Mouse (Mus musculus): ENCODE measurements around the gene Adipoq. TPM values are rescaled to one million over a fixed set of nuclear protein-coding genes. Genes with fewer than 3 reads are reported as not detected.
"Not testable (repeated sequence)": the region's sequence is repeated elsewhere in the genome, so short reads cannot be mapped to it uniquely, and the experiment has no call there.

Adipoq gene
- polyA plus RNA-seq, 1 experiment from 2014 or later, result not detected

DNA sequence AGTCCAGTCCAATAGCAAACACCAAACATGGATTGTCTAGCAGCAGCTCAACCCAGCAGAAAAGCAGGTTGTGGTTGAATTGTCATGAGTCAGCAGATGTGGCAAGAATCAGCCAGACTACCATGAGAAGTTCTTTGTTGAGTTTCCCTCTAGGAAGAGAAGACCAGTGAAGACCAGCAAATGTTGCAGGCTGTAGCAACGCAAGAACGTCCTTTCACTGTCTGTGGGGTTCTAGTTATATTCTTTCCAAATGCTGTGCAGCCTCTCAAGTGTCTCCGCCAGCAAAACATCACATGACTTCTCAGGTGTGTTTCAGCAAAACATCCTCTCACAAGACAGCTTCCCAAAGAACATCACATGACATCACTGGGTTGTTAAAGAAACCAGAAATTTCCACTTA lies 24.5 kb downstream of the Adipoq start:
- Histone ChIP-seq H3K36me3 (no peaks in the 10 kb centered on the region), H3K9ac (no peak overlapping the region), H3K4me3 (no peak overlapping the region), H3K4me2 (no peak overlapping the region), H3K9me3 (replicated peaks) (no peaks in the 10 kb centered on the region; the same call in 1 of the 2 replicates), H3K27me3 (replicated peaks) (no peaks in the 10 kb centered on the region), H3K27ac (no peak overlapping the region), H3K4me1 (peaks cover 4% of the 10 kb centered on the region; the same call in 1 of the 2 replicates)
- WGBS (ENCODE audit: insufficient replicate concordance), result 68% methylated on average over 3 of the region's 3 CpGs
- ATAC-seq, result no peak

- H3K27ac ChIP-seq, result no peak overlapping the region
- H3K9me3 ChIP-seq (replicated peaks), result no peaks in the 10 kb centered on the region; the same call in 1 of the 2 replicates
- H3K4me1 ChIP-seq, result peaks cover 4% of the 10 kb centered on the region; the same call in 1 of the 2 replicates
- no peaks in the 10 kb centered on the region for H3K36me3 ChIP-seq
- H3K9ac ChIP-seq, result no peak overlapping the region
- 73% methylated on average over 5 of the region's 5 CpGs for WGBS (ENCODE audit: insufficient replicate concordance)
- H3K27me3 ChIP-seq (replicated peaks), result no peaks in the 10 kb centered on the region
- ATAC-seq, result no peak
- no peak overlapping the region for H3K4me2 ChIP-seq
- H3K4me3 ChIP-seq, result no peak overlapping the region
These were observed 27.6 kb downstream of the Adipoq start for GRCm38 (mm10) chr16:23173904-23174303.

- no peak overlapping the region for H3K9ac ChIP-seq
- H3K27me3 ChIP-seq (replicated peaks), result no peaks in the 10 kb centered on the region
- H3K4me2 ChIP-seq, result no peak overlapping the region
- peaks cover 4% of the 10 kb centered on the region; the same call in 1 of the 2 replicates for H3K4me1 ChIP-seq
- no peaks in the 10 kb centered on the region for H3K36me3 ChIP-seq
- no peaks in the 10 kb centered on the region; the same call in 1 of the 2 replicates for H3K9me3 ChIP-seq (replicated peaks)
- WGBS (ENCODE audit: insufficient replicate concordance), result 24% methylated on average over 5 of the region's 5 CpGs
- no peak overlapping the region for H3K4me3 ChIP-seq
- H3K27ac ChIP-seq, result no peak overlapping the region
- ATAC-seq, result no peak
These were observed 28.5 kb downstream of the Adipoq start for GRCm38 (mm10) chr16:23174855-23175254.

DNA sequence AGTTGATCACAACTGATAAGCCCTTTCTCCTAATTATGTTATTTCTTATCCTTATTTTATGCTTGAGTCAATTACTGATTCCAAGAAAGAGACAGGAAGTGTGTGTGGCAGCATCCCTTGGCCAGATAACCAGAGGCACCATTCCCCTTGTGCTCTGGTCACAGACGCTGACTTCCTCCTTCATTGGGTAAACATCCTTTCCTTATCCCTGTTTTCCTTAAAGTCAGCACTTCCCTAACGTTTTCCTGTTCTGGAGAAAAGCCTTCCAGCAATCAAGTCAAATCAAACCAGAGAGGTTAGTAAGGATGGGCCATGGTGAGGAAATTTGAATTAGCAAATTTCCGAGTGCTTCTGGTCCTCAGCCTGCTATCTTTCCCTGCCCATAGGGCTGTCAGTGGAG lies 29.6 kb downstream of the Adipoq start:
- Histone ChIP-seq H3K4me1 (peaks cover 4% of the 10 kb centered on the region; the same call in 1 of the 2 replicates), H3K27ac (no peak overlapping the region), H3K4me3 (no peak overlapping the region), H3K9me3 (replicated peaks) (no peaks in the 10 kb centered on the region; the same call in 1 of the 2 replicates), H3K4me2 (no peak overlapping the region), H3K36me3 (no peaks in the 10 kb centered on the region), H3K27me3 (replicated peaks) (no peaks in the 10 kb centered on the region), H3K9ac (no peak overlapping the region)
- no peak for ATAC-seq
- WGBS (ENCODE audit: insufficient replicate concordance), result 10% methylated on average over 3 of the region's 3 CpGs

DNA sequence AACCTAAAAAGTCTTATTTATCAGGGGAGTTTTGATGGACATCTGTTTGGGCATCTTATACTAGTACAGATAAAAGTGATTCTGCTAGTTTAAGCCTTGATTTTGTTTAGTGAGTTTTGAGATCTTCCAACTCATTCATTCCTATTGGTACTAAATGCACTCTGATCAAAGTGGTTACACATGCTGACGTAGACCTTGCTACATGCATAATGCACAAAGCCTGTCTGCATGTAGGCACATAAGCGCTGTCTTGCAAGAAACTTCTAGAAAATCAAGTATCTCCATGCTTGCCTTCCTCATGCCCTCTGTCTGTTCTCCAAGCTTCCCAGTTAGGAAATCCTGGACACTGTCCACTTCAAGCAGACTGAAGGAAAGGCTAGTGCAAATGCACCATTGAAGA lies 31.5 kb downstream of the Adipoq start:
- Histone ChIP-seq H3K4me2 (no peak overlapping the region), H3K9ac (no peak overlapping the region), H3K27me3 (replicated peaks) (no peaks in the 10 kb centered on the region), H3K36me3 (no peaks in the 10 kb centered on the region), H3K4me3 (no peak overlapping the region), H3K27ac (no peak overlapping the region), H3K4me1 (peaks cover 4% of the 10 kb centered on the region; the same call in 1 of the 2 replicates), H3K9me3 (replicated peaks) (no peaks in the 10 kb centered on the region)
- WGBS (ENCODE audit: insufficient replicate concordance), result 76% methylated on average over 2 of the region's 2 CpGs
- ATAC-seq, result no peak

- no peak overlapping the region for H3K4me2 ChIP-seq
- H3K27ac ChIP-seq, result no peak overlapping the region
- H3K9ac ChIP-seq, result no peak overlapping the region
- 77% methylated on average over 5 of the region's 5 CpGs for WGBS (ENCODE audit: insufficient replicate concordance)
- H3K27me3 ChIP-seq (replicated peaks), result no peaks in the 10 kb centered on the region
- H3K9me3 ChIP-seq (replicated peaks), result no peaks in the 10 kb centered on the region
- H3K4me1 ChIP-seq, result peaks cover 4% of the 10 kb centered on the region; the same call in 1 of the 2 replicates
- no peak for ATAC-seq
- no peaks in the 10 kb centered on the region for H3K36me3 ChIP-seq
- no peak overlapping the region for H3K4me3 ChIP-seq
These were observed 32.5 kb downstream of the Adipoq start for GRCm38 (mm10) chr16:23178796-23179195.

DNA sequence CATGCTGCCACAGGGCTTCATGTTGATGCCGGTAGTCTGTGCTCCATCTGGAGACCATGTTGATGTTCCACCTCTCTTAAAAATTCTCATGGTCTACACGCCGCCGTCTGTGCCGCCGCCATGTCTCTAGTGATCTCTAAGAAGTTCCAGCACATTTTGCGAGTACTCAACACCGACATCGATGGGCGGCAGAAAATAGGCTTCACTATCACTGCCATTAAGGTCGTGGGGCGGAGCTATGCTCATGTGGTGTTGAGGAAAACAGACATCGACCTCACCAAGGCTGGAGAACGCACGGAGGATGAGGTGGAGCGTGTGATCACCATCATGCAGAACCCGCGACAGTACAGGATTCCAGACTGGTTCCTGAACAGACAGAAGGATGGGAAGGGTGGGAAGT lies 33.1 kb downstream of the Adipoq start:
- not testable (repeated sequence) for H3K4me2 ChIP-seq

DNA sequence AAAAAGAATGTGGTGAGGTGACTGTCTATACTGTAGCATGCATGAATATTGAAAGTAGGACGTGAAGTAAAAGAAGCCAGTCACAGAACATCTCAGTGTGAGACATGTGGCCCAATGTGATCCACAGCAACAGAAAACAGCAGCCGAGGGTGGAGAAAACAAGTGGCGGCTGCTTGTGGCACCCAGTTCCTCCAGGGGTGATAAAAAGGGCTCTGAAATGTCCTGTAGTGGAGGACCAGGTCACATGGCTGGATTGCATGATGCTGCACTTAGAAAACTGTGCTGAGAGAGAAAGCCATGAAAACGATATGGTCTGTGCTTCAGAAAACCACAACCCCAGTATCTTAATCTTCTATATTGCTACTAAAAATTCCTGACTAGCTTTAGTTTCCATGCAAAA lies 34.7 kb downstream of the Adipoq start:
- H3K9ac ChIP-seq, result no peak overlapping the region
- H3K27ac ChIP-seq, result no peak overlapping the region
- no peaks in the 10 kb centered on the region for H3K27me3 ChIP-seq (replicated peaks)
- H3K36me3 ChIP-seq, result no peaks in the 10 kb centered on the region
- H3K4me3 ChIP-seq, result no peak overlapping the region
- H3K9me3 ChIP-seq (replicated peaks), result no peaks in the 10 kb centered on the region
- no peak overlapping the region for H3K4me2 ChIP-seq
- no peak for ATAC-seq
- WGBS (ENCODE audit: insufficient replicate concordance), result 22% methylated on average over 4 of the region's 4 CpGs
- no peaks in the 10 kb centered on the region for H3K4me1 ChIP-seq

More for the DNA sequence above, 33.1 kb downstream of the Adipoq start:
- WGBS (ENCODE audit: insufficient replicate concordance), result 80% methylated on average over 18 of the region's 18 CpGs
- ATAC-seq; H3K36me3 ChIP-seq; H3K27me3 ChIP-seq (replicated peaks); H3K9me3 ChIP-seq (replicated peaks); H3K4me3 ChIP-seq; H3K27ac ChIP-seq; H3K4me1 ChIP-seq; H3K9ac ChIP-seq: not testable (repeated sequence)

DNA sequence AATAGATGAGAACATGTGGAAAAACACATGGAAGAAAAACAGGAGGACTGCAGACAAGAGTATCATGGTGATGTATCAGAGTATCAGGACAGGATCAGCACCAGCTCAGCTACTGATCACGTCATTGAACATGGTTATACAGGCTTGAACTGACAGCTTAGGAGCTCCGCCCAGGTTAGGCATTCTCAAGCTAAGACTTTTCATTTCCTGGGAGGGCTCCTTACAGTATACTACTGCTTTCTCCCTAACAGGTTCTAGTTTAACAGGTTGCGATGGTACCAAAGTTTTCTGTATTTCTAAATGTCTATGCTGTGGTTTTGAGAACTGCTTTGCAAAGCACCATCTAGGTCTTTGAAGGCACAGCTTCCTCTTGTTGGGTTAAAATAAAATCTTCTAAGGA lies 35.2 kb downstream of the Adipoq start:
- ATAC-seq, result no peak

DNA sequence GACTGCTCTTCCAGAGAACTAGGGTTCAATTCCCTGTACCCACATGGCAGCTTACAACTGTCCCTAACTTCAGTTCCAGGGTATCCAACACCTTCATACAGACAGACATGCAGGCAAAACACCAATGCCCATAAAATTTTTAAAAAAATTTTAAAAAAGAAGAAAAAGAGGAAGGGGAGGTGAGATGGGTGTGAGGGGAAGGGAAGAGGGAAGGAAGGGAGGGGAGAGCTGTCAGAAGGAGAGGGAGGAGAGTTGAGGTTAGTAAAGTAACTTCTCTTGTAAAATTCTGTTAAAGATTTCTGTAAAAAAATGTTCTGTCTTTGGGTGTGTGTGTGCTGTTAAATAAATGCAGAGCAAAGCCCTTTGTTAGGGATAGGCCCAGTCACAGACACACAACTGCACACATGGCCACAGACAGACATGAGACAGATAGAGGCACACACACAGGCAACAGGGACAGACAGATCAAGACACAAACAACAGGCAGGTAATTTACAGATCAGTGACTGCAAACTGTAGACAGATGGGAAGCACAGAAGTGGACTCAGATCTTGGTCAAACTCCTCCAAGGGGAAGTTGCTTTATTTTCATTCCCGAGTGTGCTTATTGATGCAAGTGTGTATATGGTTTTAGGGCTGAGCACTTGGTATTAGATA lies 35.7 kb downstream of the Adipoq start:
- Histone ChIP-seq H3K27ac (no peak overlapping the region), H3K4me1 (no peaks in the 10 kb centered on the region), H3K9me3 (replicated peaks) (no peaks in the 10 kb centered on the region), H3K36me3 (no peaks in the 10 kb centered on the region), H3K9ac (no peak overlapping the region), H3K4me3 (no peak overlapping the region), H3K4me2 (no peak overlapping the region), H3K27me3 (replicated peaks) (no peaks in the 10 kb centered on the region)
- WGBS (ENCODE audit: insufficient replicate concordance), result 22% methylated on average over 1 of the region's 1 CpGs
- ATAC-seq, result no peak

More for the DNA sequence above, 35.2 kb downstream of the Adipoq start:
- Histone ChIP-seq H3K9ac (no peak overlapping the region), H3K36me3 (no peaks in the 10 kb centered on the region), H3K4me3 (no peak overlapping the region), H3K4me1 (no peaks in the 10 kb centered on the region), H3K27me3 (replicated peaks) (no peaks in the 10 kb centered on the region), H3K27ac (no peak overlapping the region), H3K4me2 (no peak overlapping the region), H3K9me3 (replicated peaks) (no peaks in the 10 kb centered on the region)
- 27% methylated on average over 3 of the region's 3 CpGs for WGBS (ENCODE audit: insufficient replicate concordance)

GRCm38 (mm10) chr16:23185824-23186223 lies 39.5 kb downstream of the Adipoq start:
- H3K27ac ChIP-seq, result no peak overlapping the region
- no peaks in the 10 kb centered on the region for H3K9me3 ChIP-seq (replicated peaks)
- no peaks in the 10 kb centered on the region for H3K27me3 ChIP-seq (replicated peaks)
- ATAC-seq, result no peak
- no peak overlapping the region for H3K4me2 ChIP-seq
- no peak overlapping the region for H3K9ac ChIP-seq
- WGBS (ENCODE audit: insufficient replicate concordance), result 59% methylated on average over 2 of the region's 2 CpGs
- H3K4me1 ChIP-seq, result no peaks in the 10 kb centered on the region
- H3K4me3 ChIP-seq, result no peak overlapping the region
- H3K36me3 ChIP-seq, result no peaks in the 10 kb centered on the region

DNA sequence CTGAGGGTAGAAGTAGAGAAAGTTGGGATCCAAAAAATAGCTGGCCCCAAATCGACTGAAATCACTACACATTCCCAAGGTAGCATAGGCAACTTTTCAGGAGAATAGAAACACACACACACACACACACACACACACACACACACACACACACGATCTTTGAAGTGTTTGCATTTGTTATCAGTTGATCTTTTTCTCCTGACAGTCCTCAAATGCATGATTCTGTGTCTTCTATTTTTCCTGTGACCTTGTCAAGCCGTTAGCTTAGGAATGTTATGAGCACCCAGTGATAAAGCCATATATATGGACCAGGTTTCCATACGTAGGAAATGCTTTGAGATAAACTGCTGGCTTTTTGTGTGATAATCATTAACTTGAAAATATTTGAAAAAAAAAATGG lies 40.1 kb downstream of the Adipoq start:
- no peaks in the 10 kb centered on the region for H3K4me1 ChIP-seq
- no peak overlapping the region for H3K4me3 ChIP-seq
- no peak overlapping the region for H3K9ac ChIP-seq
- no peaks in the 10 kb centered on the region for H3K36me3 ChIP-seq
- no peaks in the 10 kb centered on the region for H3K27me3 ChIP-seq (replicated peaks)
- no peak for ATAC-seq
- H3K4me2 ChIP-seq, result no peak overlapping the region
- WGBS (ENCODE audit: insufficient replicate concordance), result 48% methylated on average over 4 of the region's 4 CpGs
- H3K27ac ChIP-seq, result no peak overlapping the region
- no peaks in the 10 kb centered on the region for H3K9me3 ChIP-seq (replicated peaks)

DNA sequence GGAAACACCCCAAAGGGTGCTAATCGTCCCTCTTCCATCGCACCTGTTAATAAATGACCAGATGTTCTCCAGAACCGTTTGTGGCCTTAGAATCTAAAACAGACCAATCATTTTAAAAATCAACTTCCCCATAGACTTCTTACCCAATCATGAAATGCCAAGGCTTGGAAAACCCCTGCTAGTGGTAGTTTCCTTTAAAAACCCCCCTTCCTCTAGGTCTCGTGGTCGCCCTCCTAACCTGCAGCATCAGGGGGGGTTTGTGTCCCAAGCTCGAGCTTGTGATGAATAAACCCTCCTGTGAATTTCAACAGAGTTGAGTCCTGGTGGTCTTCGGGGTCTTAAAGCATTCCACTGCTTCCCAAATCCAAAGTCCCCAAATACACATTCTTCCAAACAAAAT lies 41.6 kb downstream of the Adipoq start:
- Histone ChIP-seq H3K4me1 (no peaks in the 10 kb centered on the region), H3K27ac (no peak overlapping the region), H3K4me2 (no peak overlapping the region), H3K9ac (no peak overlapping the region), H3K4me3 (no peak overlapping the region), H3K9me3 (replicated peaks) (no peaks in the 10 kb centered on the region), H3K27me3 (replicated peaks) (no peaks in the 10 kb centered on the region), H3K36me3 (no peaks in the 10 kb centered on the region)
- ATAC-seq, result no peak
- 59% methylated on average over 7 of the region's 7 CpGs for WGBS (ENCODE audit: insufficient replicate concordance)

All from liver, embryonic 12.5 days (tissue).